In the genomic region with DNA sequence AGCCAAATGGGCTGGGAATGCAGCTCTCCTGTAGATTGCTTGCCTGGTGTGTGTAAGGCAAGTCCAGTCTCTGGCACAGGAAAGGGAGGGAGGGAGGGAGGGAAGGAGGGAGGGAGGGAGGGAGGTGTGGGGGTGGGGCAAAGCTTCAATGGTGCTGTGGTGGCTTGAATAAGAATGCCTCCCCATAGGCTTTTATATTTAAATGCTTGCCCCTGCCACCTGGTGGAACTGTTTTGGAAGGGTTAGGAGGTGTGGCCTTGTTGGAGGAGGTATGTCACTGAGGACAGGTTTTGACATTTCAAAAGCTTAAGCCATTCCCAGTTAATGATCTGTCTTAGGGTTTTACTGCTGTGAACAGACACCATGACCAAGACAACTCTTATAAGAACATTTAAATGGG, we compare ENCODE assay signal across 21 mouse cellular contexts.
"Had no signal": no experiment of that assay in that cellular context is flagged by ENCODE, and none has a peak within 500 bp of the region (broad histone marks: within the 10 kb centered on the region; RNA-seq: fewer than 3 reads in every experiment).

No protein-coding gene starts in this region.

- H3K27ac ChIP-seq: liver, embryonic 15.5 days; lung, embryonic 15.5 days; midbrain, embryonic 10.5 days; neural tube, embryonic 13.5 days; neural tube, embryonic 15.5 days had no signal

- H3K4me2 ChIP-seq: liver, embryonic 15.5 days; lung, embryonic 15.5 days; neural tube, embryonic 13.5 days; neural tube, embryonic 15.5 days had no signal

- H3K27me3 ChIP-seq: lung, embryonic 15.5 days; neural tube, embryonic 13.5 days; neural tube, embryonic 15.5 days had no signal

- H3K4me1 ChIP-seq: liver, embryonic 15.5 days had no signal

- H3K36me3 ChIP-seq: liver, embryonic 15.5 days; lung, embryonic 15.5 days; midbrain, embryonic 10.5 days; neural tube, embryonic 13.5 days; neural tube, embryonic 15.5 days had no signal

- H3K9ac ChIP-seq: liver, embryonic 15.5 days; liver, postnatal 0 days; lung, embryonic 15.5 days; neural tube, embryonic 13.5 days; neural tube, embryonic 15.5 days had no signal

- H3K4me3 ChIP-seq: liver, embryonic 15.5 days; lung, embryonic 15.5 days; midbrain, embryonic 10.5 days; myocyte; neural tube, embryonic 13.5 days; neural tube, embryonic 15.5 days had no signal

- ATAC-seq: liver, postnatal 0 days; lung, postnatal 0 days; midbrain, embryonic 16.5 days had no signal

- DNase-seq: liver, postnatal 0 days; lung, adult 2 months; lung, postnatal 14 days; lung, postnatal 4 days; midbrain, embryonic 14.5 days; retina, postnatal 1 day; right cerebral cortex, adult 18-20 months; right cerebral cortex, postnatal 25 days; right cerebral cortex, postnatal 4 days; spleen, adult 18-20 months; thymus, adult 18-20 months; thymus, postnatal 14 days; thymus, postnatal 36 days had no signal

- H3K9me3 ChIP-seq: liver, embryonic 15.5 days; lung, embryonic 15.5 days; midbrain, embryonic 10.5 days; neural tube, embryonic 13.5 days; neural tube, embryonic 15.5 days had no signal
